8 mouse cellular contexts compared by ENCODE assay signal in genomic region chr5:148180590-148181307, GRCm38 (mm10).
A peak's percentile ranks its signal among the peaks of the same experiment; 100 is the strongest.
DNase-seq lines count a peak whose midpoint lies in the region; ATAC-seq and TF ChIP-seq lines count a peak whose summit lies in the region.

No protein-coding gene starts in this region.

- DNase-seq in frontal cortex, postnatal 10 days (ENCODE audit: low spot score in 2 of 2), result no peak
- peak; percentile 11 for DNase-seq in CH12.LX (ENCODE audit: extremely low read depth)
- DNase-seq in heart, postnatal 0 days (ENCODE audit: low spot score), result peak; percentile 12
- peak; percentile 6 for DNase-seq in large intestine, adult 2 months (ENCODE audit: low read depth, low spot score)

- H3K4me2 ChIP-seq in CH12.LX (ENCODE audit: insufficient read depth, low read depth, poor library complexity, severe bottlenecking), result no peak overlapping the region
- no peak overlapping the region for H3K4me2 ChIP-seq in heart, postnatal 0 days (ENCODE audit: low read depth, low read length)
- peak overlapping the region; percentile 6; the same call in 1 of the 2 replicates for H3K4me2 ChIP-seq in midbrain, embryonic 16.5 days (ENCODE audit: low read length)

- WGBS in heart, postnatal 0 days, result 15% methylated on average over 13 of the region's 13 CpGs
- WGBS in large intestine, adult 2 months, result 21% methylated on average over 13 of the region's 13 CpGs
- WGBS in midbrain, embryonic 16.5 days, result 9% methylated on average over 13 of the region's 13 CpGs

- H3K9ac ChIP-seq in CH12.LX (ENCODE audit: insufficient read depth, low read depth), result no peak overlapping the region
- H3K9ac ChIP-seq in heart, postnatal 0 days (replicated peaks; ENCODE audit: low read depth, low read length), result no peak overlapping the region
- no peak overlapping the region for H3K9ac ChIP-seq in midbrain, embryonic 16.5 days (ENCODE audit: low read depth, low read length)

- dilution Hi-C loops in CH12.LX (cut with MboI; ENCODE audit: extremely low pct_ligation_motif_present, extremely low pct_unique_long_range_greater_than_20kb, low sequenced_read_pairs), result no loop called here

- H3K4me1 ChIP-seq in CH12.LX (ENCODE audit: control insufficient read depth in 1 of 2, insufficient read depth in 2 of 2), result no peaks in the 10 kb centered on the region
- H3K4me1 ChIP-seq in cortical plate, adult 2 months (ENCODE audit: control insufficient read depth, insufficient read depth, low read length), result no peaks in the 10 kb centered on the region
- no peaks in the 10 kb centered on the region for H3K4me1 ChIP-seq in heart, postnatal 0 days (ENCODE audit: control insufficient read depth, insufficient read depth)
- peaks cover 10% of the 10 kb centered on the region for H3K4me1 ChIP-seq in midbrain, embryonic 16.5 days (ENCODE audit: control insufficient read depth, insufficient read depth, low read length)

- TF ChIP-seq CTCF in CH12.LX (conservative IDR thresholded peaks at IDR 0.05 in 1 of 2, IDR thresholded peaks at IDR 0.05 in 1 of 2; ENCODE audit: low read depth in 2 of 2, low read length in 2 of 2), result peak; percentile 57 to 67
- TF ChIP-seq CTCF in cortical plate, adult 2 months (IDR thresholded peaks at IDR 0.05; ENCODE audit: extremely low read depth, insufficient read depth, low read length), result peak; percentile 50
- TF ChIP-seq CTCF in heart, postnatal 0 days (IDR thresholded peaks at IDR 0.05; ENCODE audit: low read depth), result peak; percentile 61

- H3K79me2 ChIP-seq in CH12.LX (replicated peaks; ENCODE audit: control insufficient read depth, extremely low read depth, insufficient read depth, poor library complexity, severe bottlenecking), result no peaks in the 10 kb centered on the region

- H3K4me3 ChIP-seq in CH12.LX (replicated peaks in 1 of 3; ENCODE audit: low read depth in 2 of 3, low read length in 2 of 3, poor library complexity in 1 of 3), result no peak overlapping the region
- no peak overlapping the region for H3K4me3 ChIP-seq in cortical plate, adult 2 months (ENCODE audit: insufficient read depth, low read length)
- H3K4me3 ChIP-seq in heart, postnatal 0 days (ENCODE audit: low read depth, low read length), result no peak overlapping the region
- H3K4me3 ChIP-seq in midbrain, embryonic 16.5 days (ENCODE audit: low read depth, low read length), result no peak overlapping the region

- TF ChIP-seq RAD21 in CH12.LX (IDR thresholded peaks at IDR 0.05; ENCODE audit: low read depth, low read length), result no peak

- no peaks in the 10 kb centered on the region for H3K36me3 ChIP-seq in CH12.LX (replicated peaks in 1 of 2; ENCODE audit: control insufficient read depth in 1 of 2, insufficient read depth in 1 of 2, low read length in 1 of 2)
- no peaks in the 10 kb centered on the region for H3K36me3 ChIP-seq in heart, postnatal 0 days (replicated peaks; ENCODE audit: control insufficient read depth, insufficient read depth, low read length)
- 0 out of 2 replicates have a peak, but pooled peaks cover 1% of the 10 kb centered on the region for H3K36me3 ChIP-seq in midbrain, embryonic 16.5 days (ENCODE audit: control insufficient read depth, insufficient read depth, low read length)

- peaks cover 21% of the 10 kb centered on the region for H3K9me3 ChIP-seq in CH12.LX (replicated peaks; ENCODE audit: low read length)
- peaks cover 20% of the 10 kb centered on the region; the same call in 1 of the 2 replicates for H3K9me3 ChIP-seq in heart, postnatal 0 days (replicated peaks; ENCODE audit: control insufficient read depth, low read length)
- H3K9me3 ChIP-seq in midbrain, embryonic 16.5 days (replicated peaks; ENCODE audit: control insufficient read depth, low read length, poor library complexity, severe bottlenecking), result peaks cover 6% of the 10 kb centered on the region

- H3K27ac ChIP-seq in CH12.LX (ENCODE audit: insufficient read depth, low read depth), result no peak overlapping the region
- no peak overlapping the region for H3K27ac ChIP-seq in cortical plate, adult 2 months (ENCODE audit: insufficient read depth, low read length)
- peak overlapping the region; percentile 3; the same call in 1 of the 2 replicates for H3K27ac ChIP-seq in heart, postnatal 0 days (ENCODE audit: low read depth)
- H3K27ac ChIP-seq in midbrain, embryonic 16.5 days (ENCODE audit: low read length), result peak overlapping the region; percentile 59; the same call in 1 of the 2 replicates

- in situ Hi-C loops in CH12.LX (cut with MboI; ENCODE audit: low pct_ligation_motif_present, low pct_unique_long_range_greater_than_20kb, low sequenced_read_pairs), result no loop called here

- TF ChIP-seq POLR2A in CH12.LX (IDR thresholded peaks at IDR 0.05; ENCODE audit: low read depth, low read length), result no peak
- TF ChIP-seq POLR2A in cortical plate, adult 2 months (IDR thresholded peaks at IDR 0.05; ENCODE audit: extremely low read depth, insufficient read depth, low read length), result no peak

- peak; percentile 34; the same call in 1 of the 2 replicates for ATAC-seq in frontal cortex, adult (ENCODE audit: low TSS enrichment)
- ATAC-seq in heart, postnatal 0 days (ENCODE audit: insufficient read depth, low read depth), result no peak
- ATAC-seq in midbrain, embryonic 16.5 days, result peak; percentile 84
- no peak for ATAC-seq in megakaryocyte, adult 5-6 weeks (ENCODE audit: poor library complexity, severe bottlenecking)

- TF ChIP-seq EP300 in CH12.LX (IDR thresholded peaks at IDR 0.05; ENCODE audit: low read length), result no peak
- TF ChIP-seq EP300 in heart, postnatal 0 days (IDR thresholded peaks at IDR 0.05; ENCODE audit: low read depth), result no peak

- H3K27me3 ChIP-seq in CH12.LX (replicated peaks), result no peaks in the 10 kb centered on the region
- no peaks in the 10 kb centered on the region for H3K27me3 ChIP-seq in heart, postnatal 0 days (ENCODE audit: control insufficient read depth, insufficient read depth, low read length)
- H3K27me3 ChIP-seq in midbrain, embryonic 16.5 days (ENCODE audit: control insufficient read depth, insufficient read depth, low read depth, low read length), result no peaks in the 10 kb centered on the region

TF ChIP-seq in CH12.LX, 34 proteins besides CTCF, POLR2A, EP300 and RAD21:
- TF ChIP-seq RCOR1 (conservative IDR thresholded peaks at IDR 0.05; ENCODE audit: low read depth, low read length), result no peak
- no peak for TF ChIP-seq JUN (IDR thresholded peaks at IDR 0.05; ENCODE audit: insufficient read depth, low read depth, low read length)
- no peak for TF ChIP-seq MEF2A (IDR thresholded peaks at IDR 0.05; ENCODE audit: borderline replicate concordance, low read depth, low read length)
- TF ChIP-seq SMC3 (IDR thresholded peaks at IDR 0.05; ENCODE audit: low read depth, low read length), result no peak
- TF ChIP-seq IRF4 (IDR thresholded peaks at IDR 0.05; ENCODE audit: low read depth, low read length), result no peak
- TF ChIP-seq ZC3H11A (IDR thresholded peaks at IDR 0.05; ENCODE audit: low read depth, low read length), result no peak
- TF ChIP-seq UBTF (IDR thresholded peaks at IDR 0.05; ENCODE audit: low read depth, low read length), result no peak
- TF ChIP-seq GABPA (IDR thresholded peaks at IDR 0.05; ENCODE audit: insufficient replicate concordance, low read depth, low read length), result no peak
- TF ChIP-seq USF1 (IDR thresholded peaks at IDR 0.05; ENCODE audit: low read depth, low read length), result no peak
- no peak for TF ChIP-seq KAT2A (IDR thresholded peaks at IDR 0.05; ENCODE audit: insufficient replicate concordance, low read length)

Comparison
In these comparisons a context has a peak if more than half of its experiments do, and no peak if none do; other contexts are left out.
1. ATAC-seq: peak in frontal cortex, adult (single experiment) and midbrain, embryonic 16.5 days (single experiment); none in heart, postnatal 0 days (single experiment) and megakaryocyte, adult 5-6 weeks (single experiment).
2. DNase-seq: peak in CH12.LX (single experiment), heart, postnatal 0 days (single experiment) and large intestine, adult 2 months (single experiment); none in frontal cortex, postnatal 10 days (0 of 2).
3. H3K27ac ChIP-seq: peak in heart, postnatal 0 days (single experiment) and midbrain, embryonic 16.5 days (single experiment); none in CH12.LX (single experiment) and cortical plate, adult 2 months (single experiment).
4. Peak in every context shown above with its lines, with median percentiles within 50 percentile points of each other: CTCF ChIP-seq.